Mouse (Mus musculus) intestine, embryonic 16.5 days (tissue): ENCODE measurements at regions not wholly inside any gene's neighbourhood (a gene's known extent, or its start where the extent isn't known, plus 50 kb on each side); places are given as distances from the start of the nearest gene placed in this dataset.
A peak's percentile ranks its signal among the peaks of the same experiment; 100 is the strongest.
"Not testable (repeated sequence)": the region's sequence is repeated elsewhere in the genome, so short reads cannot be mapped to it uniquely, and the experiment has no call there.

Source experiments
- ATAC-seq: fragments of 200-750 bp; cut with Nextera tagmentation; 2 replicates; pipeline ENCODE4 v1.8.0; 2017; ENCODE audit warnings: moderate TSS enrichment, moderate library complexity
- H3K27ac ChIP-seq: fragments of 300-500 bp; sonication (generic); 2 replicates; pipeline ENCODE4 v1.5.1; 2014; ENCODE audit warnings: mild to moderate bottlenecking, low read length
- H3K27me3 ChIP-seq: fragments of 300-500 bp; sonication (generic); replicated peaks from 2 replicates; pipeline ENCODE4 v1.6.1; 2014; ENCODE audit warnings: low read length, control low read depth, mixed read lengths; ENCODE audit not compliant: control insufficient read depth, insufficient read depth
- H3K36me3 ChIP-seq: fragments of 300-500 bp; sonication (generic); 2 replicates; pipeline ENCODE4 v1.6.1; 2014; ENCODE audit warnings: low read length, control low read depth; ENCODE audit not compliant: control insufficient read depth, insufficient read depth
- H3K4me1 ChIP-seq: fragments of 300-500 bp; sonication (generic); 2 replicates; pipeline ENCODE4 v1.6.1; 2014; ENCODE audit warnings: low read length, control low read depth, mixed read lengths; ENCODE audit not compliant: control insufficient read depth, insufficient read depth
- H3K4me2 ChIP-seq: fragments of 300-500 bp; sonication (generic); 2 replicates; pipeline ENCODE4 v1.6.1; 2014; ENCODE audit warnings: low read depth, low read length, control low read depth
- H3K4me3 ChIP-seq: fragments of 300-500 bp; sonication (generic); 2 replicates; pipeline ENCODE4 v1.5.1; 2014; ENCODE audit warnings: mild to moderate bottlenecking, low read length
- H3K9ac ChIP-seq: fragments of 300-500 bp; sonication (generic); 2 replicates; pipeline ENCODE4 v1.6.1; 2014; ENCODE audit warnings: low read depth, low read length
- H3K9me3 ChIP-seq: fragments of 300-500 bp; sonication (generic); 2 replicates; pipeline ENCODE4 v1.6.1; 2016; ENCODE audit warnings: low read length, control low read depth; ENCODE audit not compliant: control insufficient read depth
- WGBS: fragments of 180-500 bp; shearing (Covaris S2); extraction: QIAGEN DNeasy Blood & Tissue Kit; methylation state at CpG from one replicate; pipeline ENCODE4 v1.1.7; 2014; 5-methylcytosine and 5-hydroxymethylcytosine counted together

- Histone ChIP-seq H3K4me3 (no peak overlapping the region), H3K27ac (no peak overlapping the region), H3K9me3 (no peaks in the 10 kb centered on the region), H3K36me3 (no peaks in the 10 kb centered on the region), H3K4me2 (no peak overlapping the region), H3K27me3 (no peaks in the 10 kb centered on the region), H3K9ac (no peak overlapping the region), H3K4me1 (no peaks in the 10 kb centered on the region)
- 91% methylated on average over 3 of the region's 3 CpGs for WGBS
- ATAC-seq: no peak
These were observed 84.3 kb upstream of the Rmdn2 start for GRCm38 (mm10) chr17:79527391-79527790.

DNA sequence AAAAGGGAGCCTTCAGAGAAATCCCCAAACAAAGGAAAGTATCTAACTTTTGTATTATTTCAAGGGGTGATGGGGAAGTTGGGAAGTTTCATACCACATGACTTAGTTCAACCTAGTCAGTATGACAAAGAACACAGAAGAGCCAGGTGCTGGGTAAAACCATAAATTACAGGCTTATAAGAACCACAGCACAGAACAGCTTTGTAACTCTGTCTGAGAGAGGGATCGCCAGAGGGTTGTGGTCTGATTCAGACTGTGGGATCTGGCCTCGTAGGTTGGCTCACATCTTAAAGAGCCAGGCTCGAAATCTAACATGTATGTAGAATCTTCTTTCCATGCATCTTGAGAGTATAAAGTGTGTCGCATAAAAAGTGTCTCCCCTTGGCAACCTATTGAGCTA lies 75.1 kb upstream of the Rmdn2 start:
- Histone ChIP-seq H3K36me3 (no peaks in the 10 kb centered on the region), H3K27me3 (no peaks in the 10 kb centered on the region), H3K9me3 (no peaks in the 10 kb centered on the region), H3K4me2 (no peak overlapping the region), H3K27ac (no peak overlapping the region), H3K4me1 (no peaks in the 10 kb centered on the region), H3K9ac (no peak overlapping the region), H3K4me3 (no peak overlapping the region)
- 65% methylated on average over 4 of the region's 4 CpGs for WGBS
- ATAC-seq: no peak

GRCm38 (mm10) chr17:79538789-79539188 lies 72.9 kb upstream of the Rmdn2 start:
- Histone ChIP-seq H3K4me3 (no peak overlapping the region), H3K9me3 (no peaks in the 10 kb centered on the region), H3K4me2 (no peak overlapping the region), H3K9ac (no peak overlapping the region), H3K27ac (no peak overlapping the region), H3K36me3 (no peaks in the 10 kb centered on the region), H3K27me3 (no peaks in the 10 kb centered on the region), H3K4me1 (no peaks in the 10 kb centered on the region)
- whole genome bisulfite sequencing: 68% methylated on average over 4 of the region's 4 CpGs
- no peak for ATAC-seq

DNA sequence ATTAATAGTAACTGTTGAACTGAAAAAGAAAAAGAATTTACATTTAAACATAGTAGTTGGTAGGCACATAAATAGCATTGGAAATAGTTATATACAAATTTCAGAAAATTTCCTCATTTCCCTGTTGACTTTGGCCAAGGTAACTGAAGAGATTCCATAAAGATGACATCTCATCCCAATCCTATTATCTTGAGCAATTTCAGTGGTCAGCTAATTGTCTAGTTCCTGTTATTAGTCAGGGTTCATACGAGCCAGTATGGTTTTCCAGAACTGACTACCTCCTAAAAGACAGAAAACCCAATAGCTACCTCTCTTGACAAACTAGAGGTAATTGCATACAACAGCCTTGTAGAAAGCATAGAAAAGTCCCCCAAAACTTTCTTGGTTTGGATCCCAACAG lies 71.6 kb upstream of the Rmdn2 start:
- H3K27me3 ChIP-seq: no peaks in the 10 kb centered on the region
- H3K9ac ChIP-seq: no peak overlapping the region
- H3K9me3 ChIP-seq: no peaks in the 10 kb centered on the region
- H3K4me2 ChIP-seq: no peak overlapping the region
- ATAC-seq: no peak
- no peak overlapping the region for H3K27ac ChIP-seq
- no peak overlapping the region for H3K4me3 ChIP-seq
- 80% methylated on average over 1 of the region's 1 CpGs for WGBS
- no peaks in the 10 kb centered on the region for H3K36me3 ChIP-seq
- no peaks in the 10 kb centered on the region for H3K4me1 ChIP-seq

GRCm38 (mm10) chr17:79540511-79540910 lies 71.2 kb upstream of the Rmdn2 start:
- no peak overlapping the region for H3K4me3 ChIP-seq
- H3K4me1 ChIP-seq: no peaks in the 10 kb centered on the region
- WGBS: 95% methylated on average over 2 of the region's 2 CpGs
- H3K27ac ChIP-seq: no peak overlapping the region
- no peak overlapping the region for H3K9ac ChIP-seq
- no peaks in the 10 kb centered on the region for H3K36me3 ChIP-seq
- ATAC-seq: no peak
- no peak overlapping the region for H3K4me2 ChIP-seq
- no peaks in the 10 kb centered on the region for H3K27me3 ChIP-seq
- H3K9me3 ChIP-seq: no peaks in the 10 kb centered on the region

GRCm38 (mm10) chr17:79543907-79544522 lies 67.6 kb upstream of the Rmdn2 start:
- H3K27me3 ChIP-seq: no peaks in the 10 kb centered on the region
- 52% methylated on average over 7 of the region's 7 CpGs for WGBS
- H3K4me3 ChIP-seq: no peak overlapping the region
- peak overlapping the region; percentile 1; the same call in 1 of the 2 replicates for H3K27ac ChIP-seq
- H3K36me3 ChIP-seq: no peaks in the 10 kb centered on the region
- no peak for ATAC-seq
- H3K4me1 ChIP-seq: no peaks in the 10 kb centered on the region
- H3K9ac ChIP-seq: no peak overlapping the region
- no peaks in the 10 kb centered on the region for H3K9me3 ChIP-seq
- H3K4me2 ChIP-seq: no peak overlapping the region

DNA sequence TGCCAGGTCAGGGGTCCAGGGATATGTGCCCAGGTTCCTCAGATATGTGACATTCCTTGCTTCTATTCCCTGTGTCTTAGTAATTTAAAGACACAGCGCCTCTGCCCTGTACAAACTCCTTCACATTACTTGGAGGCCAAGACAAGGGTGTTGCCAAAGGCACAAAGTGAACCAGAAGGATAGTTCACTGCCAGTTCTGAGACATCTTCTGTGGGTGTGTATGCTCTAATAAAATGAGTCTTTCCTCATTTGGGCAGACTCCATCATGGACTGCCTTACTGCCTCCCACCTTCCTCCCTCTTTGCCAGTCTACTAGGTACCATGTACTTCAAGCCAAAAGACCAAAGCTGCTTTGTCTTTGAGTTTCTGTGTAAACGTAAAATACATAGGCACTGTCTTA lies 65.8 kb upstream of the Rmdn2 start:
- 84% methylated on average over 2 of the region's 2 CpGs for WGBS

GRCm38 (mm10) chr17:79547075-79547474 lies 64.6 kb upstream of the Rmdn2 start:
- no peak for ATAC-seq
- 84% methylated on average over 2 of the region's 2 CpGs for WGBS
- Histone ChIP-seq H3K4me1 (no peaks in the 10 kb centered on the region), H3K4me2 (no peak overlapping the region), H3K9ac (no peak overlapping the region), H3K27ac (no peak overlapping the region), H3K9me3 (no peaks in the 10 kb centered on the region), H3K4me3 (no peak overlapping the region), H3K36me3 (no peaks in the 10 kb centered on the region), H3K27me3 (no peaks in the 10 kb centered on the region)

More for the DNA sequence above, 65.8 kb upstream of the Rmdn2 start:
- H3K27me3 ChIP-seq: no peaks in the 10 kb centered on the region
- H3K4me1 ChIP-seq: no peaks in the 10 kb centered on the region
- H3K27ac ChIP-seq: no peak overlapping the region
- H3K36me3 ChIP-seq: no peaks in the 10 kb centered on the region
- H3K4me2 ChIP-seq: no peak overlapping the region
- H3K9ac ChIP-seq: no peak overlapping the region
- H3K4me3 ChIP-seq: no peak overlapping the region
- H3K9me3 ChIP-seq: no peaks in the 10 kb centered on the region
- no peak for ATAC-seq

GRCm38 (mm10) chr17:79547524-79547923 lies 64.1 kb upstream of the Rmdn2 start:
- H3K4me1 ChIP-seq: no peaks in the 10 kb centered on the region
- H3K9me3 ChIP-seq: no peaks in the 10 kb centered on the region
- no peak overlapping the region for H3K4me3 ChIP-seq
- H3K4me2 ChIP-seq: no peak overlapping the region
- no peaks in the 10 kb centered on the region for H3K27me3 ChIP-seq
- WGBS: 82% methylated on average over 3 of the region's 3 CpGs
- no peak for ATAC-seq
- no peak overlapping the region for H3K27ac ChIP-seq
- no peak overlapping the region for H3K9ac ChIP-seq
- H3K36me3 ChIP-seq: no peaks in the 10 kb centered on the region

DNA sequence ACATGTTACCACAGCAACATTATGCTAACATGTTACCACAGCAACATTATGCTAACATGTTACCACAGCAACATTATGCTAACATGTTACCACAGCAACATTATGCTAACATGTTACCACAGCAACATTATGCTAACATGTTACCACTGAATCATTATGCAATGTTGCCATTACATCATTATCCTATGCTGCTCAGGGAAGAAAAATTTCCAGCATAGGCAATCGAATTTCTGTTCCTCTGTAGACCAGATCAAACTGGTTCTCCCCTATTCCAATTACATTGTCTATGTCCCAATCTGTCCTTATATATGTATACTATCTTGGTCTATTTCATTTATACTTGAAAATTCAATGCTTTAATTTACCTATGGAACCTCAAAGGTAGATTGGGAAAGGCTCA lies 61.3 kb upstream of the Rmdn2 start:
- not testable (repeated sequence) for H3K36me3 ChIP-seq, ATAC-seq, H3K4me1 ChIP-seq, H3K4me3 ChIP-seq, H3K9me3 ChIP-seq, H3K4me2 ChIP-seq, H3K9ac ChIP-seq, H3K27ac ChIP-seq, H3K27me3 ChIP-seq
- WGBS: 73% methylated on average over 1 of the region's 1 CpGs
